Mouse (Mus musculus) layer of hippocampus, postnatal 10 days (tissue): ENCODE measurements around the gene Egln1. TPM values are rescaled to one million over a fixed set of nuclear protein-coding genes. Genes with fewer than 3 reads are reported as not detected.
A peak's percentile ranks its signal among the peaks of the same experiment; 100 is the strongest.

Source experiments
- DNase-seq, 2 experiments: peaks; one replicate each; pipeline ENCODE4 v3.0.0; 2021; ENCODE audit warnings: low spot score in 2 of 2
- long read RNA-seq: library from polyadenylated mRNA; stranded (forward); transcript quantifications from one replicate; pipeline ENCODE4 v2.0.0, GENCODE M21; 2023
- total RNA-seq, 2 experiments: library from RNA; stranded (reverse); gene quantifications; 2 replicates each; pipeline ENCODE4 v1.2.3; 2021

The Egln1 gene
- 10 to 100 TPM; 59.7 to 63.2 TPM for total RNA-seq
- long read RNA-seq, transcript Egln1-201 (5 exons, 3,594 nt) = major isoform, 82 of 94 reads
- long read RNA-seq, partial matches to known transcripts = 3 of 94 reads
- long read RNA-seq, other reads (novel, unspliced or antisense) = 9 of 94 reads

DNA sequence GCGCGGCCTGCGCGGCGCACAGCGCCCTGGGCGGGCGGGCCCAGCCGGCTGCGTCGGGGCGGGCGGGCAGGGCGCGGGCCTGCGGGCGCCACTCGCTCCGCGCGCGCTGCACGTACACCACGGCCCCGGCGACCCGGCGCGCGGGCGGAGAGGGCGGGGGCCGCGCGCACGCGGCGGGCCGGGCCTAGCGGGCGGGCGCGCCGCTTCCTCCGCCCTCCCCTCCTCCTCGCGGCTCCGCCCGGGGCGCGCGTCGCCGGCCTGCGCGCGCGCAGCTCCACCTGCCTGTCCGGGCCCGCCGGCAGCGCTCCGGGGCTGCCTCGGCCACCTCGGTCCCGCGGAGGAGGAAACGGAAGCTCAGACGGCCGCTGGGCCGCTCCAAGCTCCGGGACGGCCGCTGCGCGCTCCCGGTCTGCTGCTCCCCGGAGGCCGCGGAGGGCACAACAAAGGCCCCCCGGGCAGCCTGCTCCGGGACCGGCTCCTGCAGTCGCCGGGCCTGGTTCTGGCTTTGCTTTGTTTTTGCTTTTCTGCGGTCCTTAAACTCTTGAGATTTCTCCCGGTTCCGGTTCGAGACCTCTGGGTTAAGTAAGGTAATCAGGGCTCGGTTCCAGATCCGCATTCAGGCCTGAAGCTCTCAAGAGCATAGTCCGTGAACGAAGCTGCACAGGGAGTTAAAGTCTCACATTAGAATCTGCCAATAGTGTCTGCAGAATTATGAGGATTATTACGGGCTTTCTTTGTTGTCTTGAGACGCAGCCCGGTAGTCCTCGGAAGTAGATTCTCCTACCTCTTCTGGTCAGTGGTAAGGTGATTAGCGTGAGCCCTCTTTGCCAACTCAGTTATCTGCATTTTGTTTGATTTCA, at the start of gene Egln1:
Gene Egln1, minus strand, starts transcription at position 116 of the 860 bp plus-strand sequence.
- DNase-seq = peak; percentile 70 to 81

DNA sequence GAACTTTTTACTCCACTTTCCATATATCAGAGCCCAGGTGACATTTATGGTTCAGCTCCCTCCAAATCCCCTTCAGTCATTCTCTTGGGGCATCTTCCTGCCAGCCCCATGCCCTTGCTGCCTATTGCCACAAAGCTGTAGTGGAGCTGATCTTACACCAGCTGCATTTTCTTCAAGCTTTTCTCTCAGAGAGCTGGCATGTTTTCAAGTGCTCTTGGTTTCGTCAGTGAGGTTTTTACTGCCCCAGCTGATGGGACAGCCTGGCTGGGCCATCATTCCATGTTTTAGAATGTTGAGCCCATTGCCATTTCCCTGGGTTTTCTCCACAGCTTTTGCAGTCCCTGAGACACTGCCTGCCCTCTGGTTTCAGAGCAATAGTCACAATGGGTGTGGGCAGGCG, 46.7 kb upstream of the Egln1 start:
- DNase-seq = no peak

DNA sequence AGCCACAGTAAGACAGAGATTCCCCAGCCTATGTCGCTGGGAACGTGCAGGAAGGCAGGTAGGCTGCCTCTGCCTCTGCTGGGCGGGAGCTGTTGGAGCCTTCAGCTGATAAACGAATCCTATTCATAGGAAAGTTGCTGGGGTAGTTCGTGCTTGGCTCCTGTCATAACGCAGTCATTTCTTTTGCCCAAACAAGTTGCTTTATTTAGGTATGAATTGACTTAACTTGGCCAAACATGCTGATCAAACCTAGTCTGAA, 42.5 kb upstream of the Egln1 start:
- no peak for DNase-seq

DNA sequence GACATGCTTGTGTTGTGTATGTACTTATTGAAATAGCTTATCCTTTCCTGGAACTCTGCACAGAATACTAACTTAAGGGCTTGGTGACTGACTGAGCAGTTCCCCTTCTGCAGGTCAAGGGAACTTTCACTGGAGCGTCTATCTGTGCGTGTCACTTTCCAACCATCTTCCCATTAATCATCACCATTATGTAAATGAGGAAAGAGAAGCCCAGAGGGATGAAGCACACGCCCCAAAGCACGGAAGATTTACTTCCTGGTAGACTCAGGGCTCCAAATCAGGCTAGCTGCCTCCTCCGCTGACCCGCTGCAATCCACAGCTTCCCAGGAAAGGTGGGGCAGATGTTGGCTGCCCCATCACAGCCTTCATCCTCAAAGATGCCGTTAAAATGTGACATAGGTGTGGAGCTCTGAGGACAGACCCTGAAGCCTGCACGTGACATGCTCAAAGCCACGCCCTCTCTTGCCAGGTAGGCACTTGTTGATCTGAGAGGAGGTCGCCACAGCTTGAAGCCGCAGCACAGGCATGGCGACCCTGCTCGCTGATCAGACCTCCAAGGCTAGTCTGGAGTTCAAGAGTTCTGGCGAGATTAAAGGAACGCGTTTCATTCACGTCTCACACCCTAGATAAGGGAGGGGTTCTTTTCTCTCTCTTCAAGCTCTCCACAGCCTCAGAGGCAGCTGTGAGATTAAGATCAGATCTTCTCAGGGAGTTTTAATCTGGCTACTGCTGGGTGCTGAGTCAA, 42.0 kb upstream of the Egln1 start:
- no peak for DNase-seq

DNA sequence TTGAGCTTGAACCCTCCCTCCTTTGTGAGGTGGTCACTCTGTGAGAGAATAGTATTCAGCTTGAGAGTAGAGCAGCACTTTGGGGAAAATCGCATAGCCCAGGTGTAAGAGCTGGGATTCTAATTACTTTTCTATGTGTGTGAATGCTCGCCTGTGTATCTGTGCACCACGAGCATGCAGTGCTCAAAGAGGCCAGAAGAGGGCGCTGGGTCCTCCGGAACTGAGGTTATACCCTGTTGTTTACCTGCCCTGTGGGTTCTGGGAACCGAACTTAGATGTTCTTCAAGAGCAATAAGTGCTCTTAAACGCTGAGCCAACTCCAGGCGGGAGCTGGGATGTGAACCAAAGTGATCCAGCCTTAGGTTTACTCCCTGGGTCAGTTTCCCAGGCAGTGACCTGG, 31.7 kb upstream of the Egln1 start:
- DNase-seq = no peak

- DNase-seq = no peak
These were observed 30.9 kb upstream of the Egln1 start for GRCm38 (mm10) chr8:124980036-124980435.

GRCm38 (mm10) chr8:124978026-124978425, 28.9 kb upstream of the Egln1 start:
- no peak for DNase-seq

DNA sequence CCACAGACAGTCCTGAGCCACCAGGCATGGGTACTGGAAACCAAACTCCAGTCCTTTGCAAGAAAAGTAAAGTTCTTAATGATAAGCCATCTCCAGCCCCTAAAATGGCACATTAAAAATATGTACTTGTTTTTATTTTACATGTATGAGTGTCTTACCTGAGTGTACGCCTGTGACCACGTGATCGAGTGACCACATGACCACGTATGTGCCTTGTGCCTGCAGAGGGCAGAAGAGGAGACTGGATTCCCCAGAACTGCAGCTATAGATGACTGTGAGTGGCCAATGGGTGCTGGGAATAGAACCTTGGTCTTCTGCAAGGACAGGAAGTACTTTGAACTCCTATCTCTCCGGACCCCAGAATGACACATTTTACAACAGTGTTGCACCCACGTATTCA, 27.1 kb upstream of the Egln1 start:
- DNase-seq = no peak

GRCm38 (mm10) chr8:124974254-124974653, 25.1 kb upstream of the Egln1 start:
- DNase-seq = no peak

DNA sequence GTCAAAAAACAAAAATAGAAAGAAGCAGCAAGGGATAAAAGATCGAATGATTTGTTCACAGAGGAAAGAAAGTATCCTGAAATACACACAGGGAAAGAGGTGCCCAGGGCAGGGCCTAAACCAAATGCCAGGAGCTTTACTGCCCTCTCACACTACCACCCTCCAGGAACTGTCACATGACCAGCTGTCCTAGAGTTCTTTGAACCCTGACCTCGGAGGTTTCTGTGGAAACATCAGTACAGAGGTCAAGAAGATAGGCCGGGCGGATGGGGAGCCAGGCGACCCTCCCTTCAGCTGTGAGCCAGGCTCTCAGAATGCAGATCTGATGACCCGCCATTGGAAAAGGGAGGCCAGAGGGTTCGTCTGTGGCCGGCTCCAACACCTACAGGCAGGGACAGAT, 24.1 kb upstream of the Egln1 start:
- no peak for DNase-seq

- DNase-seq = no peak
These were observed 21.3 kb upstream of the Egln1 start for GRCm38 (mm10) chr8:124970312-124970933.

DNA sequence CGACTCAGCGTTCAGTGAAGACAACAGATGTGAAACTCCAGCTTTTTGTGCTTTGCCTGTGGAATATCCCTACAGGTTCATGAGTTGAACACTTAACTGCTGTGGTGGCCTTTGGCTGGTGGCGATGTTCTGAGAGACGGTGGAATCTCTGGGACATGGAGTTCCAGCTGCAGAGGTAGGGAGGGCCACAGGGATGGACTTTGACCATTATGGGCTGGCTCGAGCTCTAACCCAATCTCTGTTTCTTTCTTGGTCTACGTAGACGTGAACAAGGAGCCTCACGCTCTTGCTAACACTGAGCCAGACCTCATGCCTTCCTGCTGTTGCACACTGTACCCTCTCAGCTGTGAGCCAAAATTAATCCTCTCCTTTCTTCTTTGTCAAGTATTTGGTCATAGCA, 15.8 kb upstream of the Egln1 start:
- no peak for DNase-seq

DNA sequence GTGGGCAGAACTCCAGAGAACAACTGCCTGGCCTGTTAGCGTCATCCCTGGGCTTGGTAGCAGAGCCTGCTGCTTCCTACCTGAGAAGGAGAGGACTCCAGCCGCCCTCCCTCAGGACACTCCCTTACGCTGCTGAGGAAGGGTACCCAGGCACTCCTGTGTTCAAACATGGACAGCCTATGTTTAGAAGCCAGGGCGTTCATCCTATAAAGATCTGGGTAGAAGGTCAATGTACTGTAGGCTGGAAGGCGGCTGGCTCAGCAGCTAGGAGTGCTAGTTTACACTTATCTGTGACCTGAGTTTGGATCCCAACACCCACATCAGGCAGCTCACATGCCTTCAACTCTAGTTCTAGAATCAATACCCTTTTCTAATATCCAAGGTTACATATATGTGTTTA, 14.1 kb upstream of the Egln1 start:
- DNase-seq = no peak

- DNase-seq = no peak
These were observed 11.2 kb upstream of the Egln1 start for GRCm38 (mm10) chr8:124960226-124960880.

DNA sequence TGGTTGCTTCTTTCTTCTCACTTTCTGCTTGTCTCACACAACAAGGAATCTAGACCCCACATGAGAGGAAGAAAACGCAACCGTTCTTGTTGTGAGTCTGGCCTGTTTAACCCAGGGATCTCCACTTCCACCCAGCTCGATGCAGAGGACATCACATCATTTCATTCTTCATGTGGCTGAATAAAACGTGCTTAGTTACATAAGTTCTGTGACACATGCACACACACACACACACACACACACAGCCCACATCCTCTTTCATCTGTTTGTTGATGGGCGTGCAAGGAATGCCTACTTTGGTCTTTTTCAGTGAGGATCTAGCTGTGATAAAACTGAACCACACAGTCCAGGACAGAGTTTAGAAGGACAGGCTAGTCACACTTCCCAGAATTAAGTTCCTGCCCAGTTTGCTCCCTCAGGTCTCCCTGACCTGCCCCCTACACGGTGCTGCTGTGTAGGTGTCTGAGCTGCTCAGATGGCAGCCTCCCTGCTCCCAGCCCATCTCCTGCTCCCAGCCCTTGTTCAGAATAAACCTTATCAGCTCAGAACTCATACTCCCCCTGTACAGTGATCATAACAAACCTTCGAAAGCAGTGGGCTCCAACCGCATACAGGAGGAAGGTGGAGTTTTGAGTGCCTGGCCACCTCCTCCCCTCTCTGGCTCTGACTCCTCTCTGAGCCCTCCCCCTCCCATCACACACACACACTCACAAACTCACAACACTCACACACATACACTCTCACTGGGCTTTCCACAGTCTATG, 10.5 kb upstream of the Egln1 start:
- no peak for DNase-seq

DNA sequence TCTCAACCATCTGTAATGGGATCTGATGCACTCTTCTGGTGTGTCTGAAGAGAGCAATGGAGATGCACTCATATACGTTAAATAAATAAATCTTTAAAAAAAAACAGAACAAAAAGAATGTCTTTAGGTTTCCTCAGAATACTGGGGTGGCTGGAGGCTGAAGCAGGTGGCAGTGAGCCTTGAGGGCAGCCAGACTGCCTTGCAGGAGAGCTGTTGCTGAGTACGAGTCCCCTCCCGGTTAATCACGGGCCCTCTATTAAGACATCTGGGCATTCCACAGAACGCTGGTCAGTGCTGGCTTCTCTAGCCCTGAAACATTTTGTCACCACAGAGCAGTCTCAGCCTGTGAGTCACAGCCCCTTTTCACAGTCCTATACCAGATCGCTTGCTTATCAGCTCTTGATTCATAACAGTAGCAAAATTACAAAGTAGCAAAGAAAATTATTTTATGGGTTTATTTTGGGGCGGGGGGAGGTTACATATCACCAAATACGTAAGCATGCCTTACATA, 5.5 kb upstream of the Egln1 start:
- DNase-seq = no peak

- DNase-seq = no peak
These were observed 4.1 kb upstream of the Egln1 start for GRCm38 (mm10) chr8:124953188-124953587.

- DNase-seq = no peak
These were observed 1.7 kb upstream of the Egln1 start for GRCm38 (mm10) chr8:124950865-124951264.

DNA sequence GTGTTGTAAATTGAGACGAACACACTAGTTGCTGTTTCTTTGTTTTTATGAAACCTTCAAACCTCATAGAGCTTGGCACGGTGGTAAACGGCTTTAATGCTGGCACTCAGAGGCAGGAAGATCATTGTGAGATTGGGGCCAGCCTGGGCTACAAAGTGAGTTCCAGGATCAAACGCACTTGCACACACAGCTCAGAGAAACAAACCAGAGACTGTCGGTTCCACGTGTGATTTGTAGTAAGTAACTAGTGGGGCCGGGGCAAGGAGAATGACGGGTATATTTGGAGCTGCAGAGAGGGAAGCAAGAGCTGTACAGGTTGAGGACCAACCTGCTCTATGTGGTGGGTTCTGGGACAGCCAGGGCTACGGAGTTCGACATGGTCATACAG, 939 bp upstream of the Egln1 start:
- no peak for DNase-seq

GRCm38 (mm10) chr8:124948733-124949111, 402 bp downstream of the Egln1 start:
- DNase-seq = peak; percentile 41 to 59
